Mouse (Mus musculus) bone marrow, adult 2 months (tissue): ENCODE measurements around the gene Prima1. TPM values are rescaled to one million over a fixed set of nuclear protein-coding genes. Genes with fewer than 3 reads are reported as not detected.

Experiments used
- H3K27ac ChIP-seq: fragments of 200-500 bp; 2 replicates; pipeline ENCODE4 v1.5.1; 2012; ENCODE audit warnings: low read depth, mild to moderate bottlenecking, control low read depth, inconsistent platforms, low read length; ENCODE audit not compliant: control insufficient read depth, poor library complexity, insufficient read depth
- H3K4me1 ChIP-seq: fragments of 200-500 bp; 2 replicates; pipeline ENCODE4 v1.6.1; 2011; ENCODE audit warnings: low read length; ENCODE audit not compliant: control insufficient read depth, insufficient read depth
- H3K4me3 ChIP-seq: fragments of 200-500 bp; replicated peaks from 2 replicates; pipeline ENCODE3; 2011; ENCODE audit warnings: mild to moderate bottlenecking, low read depth, low read length, control low read depth; ENCODE audit not compliant: control insufficient read depth
- CTCF ChIP-seq: fragments of 200-500 bp; IDR thresholded peaks from 2 replicates; pipeline ENCODE4 v1.5.1; 2011; ENCODE audit warnings: low read length, control low read depth; ENCODE audit not compliant: control insufficient read depth, insufficient read depth
- POLR2A ChIP-seq: fragments of 200-500 bp; IDR thresholded peaks from 2 replicates; pipeline ENCODE4 v1.6.1; 2011; ENCODE audit warnings: low read depth, mild to moderate bottlenecking, control low read depth, low read length, borderline replicate concordance; ENCODE audit not compliant: control insufficient read depth
- WGBS: fragments of 180-500 bp; shearing (Covaris S2); methylation state at CpG from one replicate; pipeline ENCODE4 v1.1.7; 2018; 5-methylcytosine and 5-hydroxymethylcytosine counted together
- polyA plus RNA-seq: library from polyadenylated mRNA; stranded (reverse); fragments of >200 nt; gene quantifications from 2 replicates; pipeline ENCODE4 v1.2.4, GENCODE M21; 2011; ENCODE audit warnings: low replicate concordance; ENCODE audit not compliant: missing spikeins, insufficient read depth, insufficient read length

Prima1 gene
- not detected in 2 replicates for polyA plus RNA-seq

DNA sequence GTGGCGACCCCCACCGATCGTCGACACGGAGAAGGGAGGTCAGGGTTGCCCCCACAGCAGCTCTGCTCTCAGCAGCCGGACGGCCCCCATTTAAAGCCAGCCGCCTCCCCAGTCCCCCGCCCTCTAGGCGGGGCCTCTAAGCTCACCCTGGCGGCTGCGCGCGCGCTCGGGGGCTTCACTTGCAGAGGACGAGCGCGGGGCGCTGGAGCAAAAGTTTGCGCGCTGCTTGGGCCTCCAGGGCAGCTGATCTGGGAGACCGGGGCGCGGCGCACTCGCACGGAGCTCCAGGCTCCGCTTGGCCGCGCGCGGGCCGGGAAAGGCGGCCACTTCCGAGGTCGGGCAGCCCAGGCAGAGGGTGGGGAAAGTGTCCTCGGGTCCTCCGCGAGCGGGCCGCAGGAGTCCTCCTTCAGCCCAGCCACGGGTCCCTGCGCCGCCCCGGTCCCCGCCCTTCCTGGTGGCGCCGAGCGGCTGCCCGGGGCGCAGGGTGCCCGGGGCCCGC, at the start of gene Prima1:
Gene Prima1 (minus strand): TSS at position 68 of the 499 bp plus-strand sequence.
- TF ChIP-seq CTCF: no peak
- Histone ChIP-seq H3K4me1 (no peaks in the 10 kb centered on the region), H3K4me3 (no peak within 1 kb of the TSS), H3K27ac (no peak within 1 kb of the TSS)
- WGBS: 2% methylated on average over 51 of the region's 54 CpGs

DNA sequence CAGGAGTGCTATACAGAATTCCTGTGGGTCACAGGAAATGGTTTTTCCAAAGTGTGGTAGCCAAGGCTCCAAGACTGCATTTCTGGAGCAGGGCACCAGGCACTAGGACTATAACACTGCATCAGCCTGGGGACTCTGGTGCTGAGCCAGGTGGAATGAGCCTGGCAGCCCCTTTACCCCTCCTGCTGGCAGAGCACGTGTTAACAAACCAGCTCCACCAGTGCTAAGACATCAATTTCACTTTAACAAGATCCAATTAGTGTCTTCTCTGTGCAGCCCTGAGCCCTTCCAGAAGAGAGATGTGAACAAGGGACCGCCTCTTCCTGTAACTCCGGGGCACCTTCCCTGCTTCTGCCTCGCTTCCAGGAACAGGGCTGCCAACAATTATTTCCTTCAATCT, 45.3 kb upstream of the Prima1 start:
- 39% methylated on average over 4 of the region's 4 CpGs for WGBS
- TF ChIP-seq CTCF (no peak), POLR2A (no peak)

DNA sequence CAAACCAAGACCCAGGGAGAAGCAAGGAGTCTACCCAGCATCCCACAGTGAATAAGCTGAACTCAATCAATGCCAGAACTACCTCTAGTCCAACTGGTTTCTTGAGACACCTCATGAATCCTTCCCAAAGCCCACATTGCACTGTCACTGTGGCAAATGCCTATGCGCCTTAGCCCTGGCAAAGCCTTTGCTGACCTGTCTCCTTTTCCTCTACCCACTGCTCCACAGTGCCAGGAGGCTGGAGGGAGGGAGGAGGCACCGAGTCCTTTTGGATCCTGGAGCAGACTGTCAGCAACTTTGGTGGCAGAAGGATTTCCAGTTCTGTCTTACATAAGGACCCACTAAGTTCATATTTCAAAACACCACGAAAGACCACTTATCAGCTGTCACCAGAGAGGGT, 41.5 kb upstream of the Prima1 start:
- no peak overlapping the region for H3K27ac ChIP-seq
- 67% methylated on average over 3 of the region's 3 CpGs for WGBS
- H3K4me1 ChIP-seq: no peaks in the 10 kb centered on the region; the same call in 1 of the 2 replicates
- TF ChIP-seq POLR2A (no peak), CTCF (no peak)
- H3K4me3 ChIP-seq: no peak overlapping the region

More for the DNA sequence above, 45.3 kb upstream of the Prima1 start:
- no peak overlapping the region for H3K27ac ChIP-seq
- H3K4me3 ChIP-seq: no peak overlapping the region
- H3K4me1 ChIP-seq: no peaks in the 10 kb centered on the region

DNA sequence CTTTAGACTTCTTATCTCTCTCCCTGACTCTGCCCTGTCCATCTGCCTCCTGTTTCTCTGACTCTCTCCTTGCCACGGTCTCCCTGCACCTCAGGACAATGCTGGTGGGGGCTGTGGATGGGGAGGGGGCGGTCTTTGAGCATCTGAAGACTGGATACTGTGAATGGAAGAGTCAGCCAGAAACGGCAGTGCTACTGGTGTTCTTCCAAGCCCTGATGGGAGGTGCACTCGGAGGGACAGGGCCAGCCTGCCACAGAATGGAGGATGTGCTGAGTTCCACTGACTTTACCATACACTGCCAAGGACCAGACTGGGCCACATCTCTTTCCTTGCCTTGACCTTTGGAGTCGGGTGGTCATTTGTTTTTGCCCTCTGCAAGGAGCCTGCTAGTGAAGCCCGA, 41.0 kb upstream of the Prima1 start:
- no peaks in the 10 kb centered on the region; the same call in 1 of the 2 replicates for H3K4me1 ChIP-seq
- no peak overlapping the region for H3K27ac ChIP-seq
- TF ChIP-seq CTCF (no peak), POLR2A (no peak)
- WGBS: 60% methylated on average over 6 of the region's 6 CpGs
- H3K4me3 ChIP-seq: no peak overlapping the region

DNA sequence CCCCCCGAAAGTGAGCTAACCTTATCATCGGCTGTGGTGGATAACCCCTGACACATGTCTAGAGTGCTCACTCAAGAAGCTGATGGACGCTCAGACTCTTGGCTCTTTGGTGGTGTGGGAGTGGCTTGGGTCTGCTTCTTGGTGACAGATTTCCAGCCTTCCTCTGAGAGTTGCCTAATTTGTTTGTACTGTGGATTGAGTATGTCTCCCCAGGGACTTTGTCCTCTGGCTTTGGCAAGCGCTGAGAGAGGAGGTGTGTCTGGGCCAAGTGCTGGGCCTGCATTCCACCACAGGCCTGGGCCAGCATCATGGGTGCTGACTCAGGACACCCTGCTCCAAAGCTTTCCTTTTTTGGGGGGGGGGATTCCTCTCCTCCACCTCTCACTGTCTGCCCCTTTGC, 40.0 kb upstream of the Prima1 start:
- 64% methylated on average over 4 of the region's 4 CpGs for WGBS
- TF ChIP-seq POLR2A (no peak), CTCF (no peak)
- H3K4me3 ChIP-seq: no peak overlapping the region
- H3K27ac ChIP-seq: no peak overlapping the region
- no peaks in the 10 kb centered on the region; the same call in 1 of the 2 replicates for H3K4me1 ChIP-seq

DNA sequence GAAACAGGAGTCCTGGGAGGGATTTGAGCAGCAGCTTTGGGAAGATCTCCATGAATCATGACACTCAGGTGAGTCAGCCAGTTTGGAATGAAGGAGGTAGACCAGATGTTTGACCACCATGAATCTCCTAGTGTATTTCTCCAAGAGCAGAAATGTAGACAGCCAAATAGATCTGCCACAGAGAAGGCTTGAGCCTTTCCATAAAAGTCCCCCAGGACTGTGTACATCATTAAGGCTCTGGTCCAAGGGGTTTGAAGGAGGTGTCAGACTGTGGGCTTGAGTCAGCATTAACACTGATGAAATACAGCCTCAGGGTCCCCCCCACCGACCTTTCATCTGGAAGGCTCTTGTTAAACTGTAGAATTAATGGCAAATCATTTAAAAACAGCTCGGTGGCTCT, 39.5 kb upstream of the Prima1 start:
- no peak overlapping the region for H3K27ac ChIP-seq
- TF ChIP-seq POLR2A (no peak), CTCF (no peak)
- 57% methylated on average over 2 of the region's 2 CpGs for WGBS
- no peaks in the 10 kb centered on the region; the same call in 1 of the 2 replicates for H3K4me1 ChIP-seq
- H3K4me3 ChIP-seq: no peak overlapping the region

DNA sequence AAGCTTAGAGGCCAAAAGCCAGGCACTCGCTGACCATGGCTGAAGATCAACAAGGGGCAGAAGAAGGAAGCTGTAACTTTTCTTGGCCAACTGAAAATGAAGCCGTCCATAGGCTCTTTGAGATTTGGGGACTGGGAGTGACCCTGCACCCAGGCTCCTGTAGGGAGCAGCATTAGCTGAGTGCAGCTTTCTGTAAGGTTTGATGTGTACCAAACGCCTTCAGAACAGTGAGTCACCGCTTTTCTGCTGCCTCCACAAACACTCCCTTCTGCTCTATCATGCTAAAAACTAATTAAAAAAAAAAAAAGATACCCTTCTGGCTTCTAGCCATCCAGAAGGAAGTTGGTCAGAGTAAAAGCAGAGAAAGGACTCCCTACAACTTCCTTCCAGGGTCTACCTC, 34.5 kb upstream of the Prima1 start:
- 30% methylated on average over 4 of the region's 4 CpGs for WGBS
- no peak overlapping the region for H3K4me3 ChIP-seq
- TF ChIP-seq POLR2A (no peak), CTCF (no peak)

DNA sequence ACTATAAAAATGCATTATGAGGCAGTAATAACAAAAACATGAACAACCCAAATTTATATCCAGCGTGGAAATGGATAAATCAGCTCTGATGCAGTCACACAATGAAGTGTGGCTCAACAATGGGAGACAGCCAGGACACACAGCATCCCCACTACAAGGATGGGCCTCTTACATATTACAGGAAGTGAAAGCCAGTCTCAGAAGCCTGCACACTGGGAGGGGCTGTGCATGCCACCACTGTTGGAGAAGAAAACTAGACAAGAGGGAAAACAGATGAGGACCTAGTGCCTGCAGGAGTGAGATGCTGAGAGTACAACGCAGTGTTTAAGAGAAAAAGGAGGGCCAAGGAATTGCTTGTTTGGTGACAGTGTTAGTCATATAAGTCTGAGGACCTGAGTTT, 31.8 kb upstream of the Prima1 start:
- Histone ChIP-seq H3K4me1 (no peaks in the 10 kb centered on the region), H3K4me3 (no peak overlapping the region), H3K27ac (no peak overlapping the region)
- WGBS: 72% methylated on average over 2 of the region's 2 CpGs
- TF ChIP-seq CTCF (no peak), POLR2A (no peak)

More for the DNA sequence above, 34.5 kb upstream of the Prima1 start:
- Histone ChIP-seq H3K27ac (no peak overlapping the region), H3K4me1 (no peaks in the 10 kb centered on the region; the same call in 1 of the 2 replicates)

DNA sequence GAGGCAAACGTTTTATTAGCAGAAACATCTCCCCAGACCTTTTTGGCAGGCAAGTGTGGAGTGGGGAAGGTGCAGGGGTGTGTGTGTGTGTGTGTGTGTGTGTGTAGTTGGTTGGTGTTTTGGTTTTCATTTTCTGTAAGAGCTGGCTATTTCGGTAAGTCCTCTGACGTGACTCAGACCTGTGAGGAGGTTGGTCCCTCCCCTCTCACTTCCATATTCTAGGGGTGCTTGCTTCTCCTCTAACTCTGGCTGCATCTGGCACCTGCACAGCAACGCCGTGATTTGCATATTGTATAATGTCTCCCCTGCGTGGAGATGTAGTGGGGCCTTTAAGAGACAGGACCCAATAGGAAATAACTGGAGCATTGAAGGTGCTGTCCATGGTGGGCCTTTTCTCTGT, 31.1 kb upstream of the Prima1 start:
- TF ChIP-seq CTCF (no peak), POLR2A (no peak)
- 41% methylated on average over 6 of the region's 6 CpGs for WGBS

More for the DNA sequence above, 31.1 kb upstream of the Prima1 start:
- Histone ChIP-seq H3K27ac (no peak overlapping the region), H3K4me1 (no peaks in the 10 kb centered on the region), H3K4me3 (no peak overlapping the region)
